Mouse (Mus musculus) MEL (cell line): ENCODE data around the gene Vwa8. TPM values are rescaled to one million over a fixed set of nuclear protein-coding genes. Genes with fewer than 3 reads are reported as not detected.

Source experiments
- DNase-seq: peaks from one replicate; pipeline ENCODE4 v3.0.0; 2011; ENCODE audit warnings: low read depth, low spot score
- H3K27ac ChIP-seq: 2 replicates; pipeline ENCODE4 v1.5.1; 2012; ENCODE audit warnings: low read depth, mild to moderate bottlenecking, control low read depth, low read length, moderate library complexity; ENCODE audit not compliant: control insufficient read depth
- H3K27me3 ChIP-seq, 2 experiments: fragments of 150-350 bp in 1 of 2; sonication (generic) in 1 of 2; 2 replicates each; pipeline ENCODE4 v1.6.1; 2012; ENCODE audit warnings: low read length in 2 of 2, mild to moderate bottlenecking in 2 of 2, improper control_type of control experiment in 1 of 2, moderate library complexity in 1 of 2; ENCODE audit not compliant: insufficient read depth in 2 of 2, control insufficient read depth in 1 of 2
- H3K36me3 ChIP-seq, 2 experiments: 2 replicates each; pipeline ENCODE4 v1.6.1; 2012 to 2014; ENCODE audit warnings: low read length in 2 of 2, improper control_type of control experiment in 1 of 2, inconsistent platforms in 1 of 2, mild to moderate bottlenecking in 1 of 2; ENCODE audit not compliant: insufficient read depth in 2 of 2, control insufficient read depth in 1 of 2
- H3K4me1 ChIP-seq, 2 experiments: fragments of 150-350 bp in 1 of 2; sonication (generic) in 1 of 2; 2 replicates each; pipeline ENCODE4 v1.6.1; 2012; ENCODE audit warnings: low read length in 2 of 2, improper control_type of control experiment in 1 of 2, mild to moderate bottlenecking in 1 of 2; ENCODE audit not compliant: insufficient read depth in 2 of 2, control insufficient read depth in 1 of 2
- H3K4me3 ChIP-seq, 2 experiments: fragments of 150-350 bp in 1 of 2; sonication (generic) in 1 of 2; 2 replicates each; pipeline ENCODE4 v1.5.1; 2012; ENCODE audit warnings: low read depth in 2 of 2, low read length in 2 of 2, mild to moderate bottlenecking in 2 of 2, moderate library complexity in 2 of 2, control low read depth in 1 of 2, improper control_type of control experiment in 1 of 2; ENCODE audit not compliant: control insufficient read depth in 1 of 2, insufficient read depth in 1 of 2
- H3K79me2 ChIP-seq: 2 replicates; pipeline ENCODE4 v1.6.1; 2012; ENCODE audit warnings: mild to moderate bottlenecking, low read length, moderate library complexity; ENCODE audit not compliant: control insufficient read depth, poor library complexity, insufficient read depth
- H3K9ac ChIP-seq: 2 replicates; pipeline ENCODE4 v1.6.1; 2012; ENCODE audit warnings: low read depth, mild to moderate bottlenecking, control low read depth, low read length, moderate library complexity; ENCODE audit not compliant: control insufficient read depth, poor library complexity, severe bottlenecking
- H3K9me3 ChIP-seq: fragments of 150-350 bp; sonication (generic); replicated peaks from 2 replicates; pipeline ENCODE4 v1.6.1; 2012; ENCODE audit warnings: mild to moderate bottlenecking, low read length, improper control_type of control experiment, moderate library complexity; ENCODE audit not compliant: insufficient read depth
- MEF2A ChIP-seq: IDR thresholded peaks from 2 replicates; pipeline ENCODE4 v1.6.1; 2014; ENCODE audit warnings: low read depth, mild to moderate bottlenecking, inconsistent platforms, low read length, improper control_type of control experiment; ENCODE audit not compliant: poor library complexity, insufficient replicate concordance, severe bottlenecking; ENCODE audit errors: extremely low read depth
- MYB ChIP-seq: IDR thresholded peaks from 2 replicates; pipeline ENCODE4 v1.6.1; 2011; ENCODE audit warnings: mild to moderate bottlenecking, low read depth, low read length, improper control_type of control experiment
- MYC ChIP-seq: IDR thresholded peaks from 2 replicates; pipeline ENCODE4 v1.6.1; 2011; ENCODE audit warnings: low read depth, mild to moderate bottlenecking, low read length, improper control_type of control experiment, moderate library complexity
- NRF1 ChIP-seq: IDR thresholded peaks from 2 replicates; pipeline ENCODE4 v1.6.1; 2014; ENCODE audit warnings: low read depth, mild to moderate bottlenecking, inconsistent platforms, low read length, improper control_type of control experiment, moderate library complexity; ENCODE audit not compliant: poor library complexity, insufficient read depth, severe bottlenecking
- POLR2A ChIP-seq, 2 experiments: IDR thresholded peaks; 2 replicates each; pipeline ENCODE4 v1.6.1; 2011 to 2012; ENCODE audit warnings: low read length in 2 of 2, mild to moderate bottlenecking in 2 of 2, control low read depth in 1 of 2, improper control_type of control experiment in 1 of 2, low read depth in 1 of 2, moderate library complexity in 1 of 2; ENCODE audit not compliant: control insufficient read depth in 1 of 2, insufficient read depth in 1 of 2, poor library complexity in 1 of 2
- POLR2AphosphoS5 ChIP-seq: IDR thresholded peaks from 2 replicates; pipeline ENCODE4 v1.6.1; 2012; ENCODE audit warnings: low read depth, borderline replicate concordance, mild to moderate bottlenecking, inconsistent platforms, low read length, moderate library complexity, mixed read lengths
- TAL1 ChIP-seq: IDR thresholded peaks from 2 replicates; pipeline ENCODE4 v1.6.1; 2012; ENCODE audit warnings: mild to moderate bottlenecking, inconsistent platforms, low read length, moderate library complexity, mixed read lengths
- TBP ChIP-seq: IDR thresholded peaks from 2 replicates; pipeline ENCODE4 v1.8.0; 2011; ENCODE audit warnings: low read depth, low read length, improper control_type of control experiment
- TCF12 ChIP-seq: IDR thresholded peaks from 2 replicates; pipeline ENCODE4 v1.6.1; 2014; ENCODE audit warnings: low read depth, mild to moderate bottlenecking, inconsistent platforms, low read length, improper control_type of control experiment, moderate library complexity
- ZMIZ1 ChIP-seq: IDR thresholded peaks from 2 replicates; pipeline ENCODE4 v1.6.1; 2012; ENCODE audit warnings: low read depth, mild to moderate bottlenecking, inconsistent platforms, low read length, improper control_type of control experiment, moderate library complexity
- polyA plus RNA-seq, 2 experiments: library from polyadenylated mRNA; stranded (reverse) in 1 of 2; unstranded in 1 of 2; fragments of >175 nt in 1 of 2; fragments of >200 nt in 1 of 2; gene quantifications; 2 replicates each; pipeline versions ENCODE4 v1.2.1 to v1.2.4; 2012; ENCODE audit warnings: low replicate concordance in 2 of 2, low read depth in 1 of 2; ENCODE audit not compliant: insufficient read length in 2 of 2, insufficient read depth in 1 of 2, missing spikeins in 1 of 2
- total RNA-seq: library from RNA; depleted of rRNA; stranded (reverse); fragments of 300-350 nt; gene quantifications from 2 replicates; pipeline ENCODE4 v1.2.3, GENCODE M21; 2012; rRNA removed

The Vwa8 gene
- total and polyA plus RNA-seq, 3 experiments = 12.4 to 19.6 TPM; not detected in 1

GRCm38 (mm10) chr14:79243038-79243883, 394.4 kb downstream of the Vwa8 start:
- no peak for DNase-seq
- H3K4me3 ChIP-seq = no peak overlapping the region
- H3K79me2 ChIP-seq = no peaks in the 10 kb centered on the region
- no peak overlapping the region for H3K27ac ChIP-seq
- no peak overlapping the region for H3K9ac ChIP-seq
- TF ChIP-seq TAL1 = no peak
- H3K4me1 ChIP-seq = no peaks in the 10 kb centered on the region
- H3K36me3 ChIP-seq = no peaks in the 10 kb centered on the region
- H3K9me3 ChIP-seq = no peaks in the 10 kb centered on the region
- H3K27me3 ChIP-seq = no peaks in the 10 kb centered on the region; a peak in 1 of 4 replicates

GRCm38 (mm10) chr14:79244571-79244970, 395.7 kb downstream of the Vwa8 start:
- Histone ChIP-seq H3K9ac (no peak overlapping the region), H3K27ac (no peak overlapping the region), H3K4me3 (no peak overlapping the region), H3K9me3 (no peaks in the 10 kb centered on the region), H3K36me3 (no peaks in the 10 kb centered on the region), H3K79me2 (no peaks in the 10 kb centered on the region), H3K27me3 (no peaks in the 10 kb centered on the region; a peak in 1 of 4 replicates)
- DNase-seq = no peak
- TF ChIP-seq MYC = no peak
- TF ChIP-seq, all 39 proteins: peak for 0
- no peaks in the 10 kb centered on the region for H3K4me1 ChIP-seq

GRCm38 (mm10) chr14:79251727-79252285, 403.0 kb downstream of the Vwa8 start:
- Histone ChIP-seq H3K36me3 (no peaks in the 10 kb centered on the region), H3K4me1 (no peaks in the 10 kb centered on the region), H3K9me3 (no peaks in the 10 kb centered on the region), H3K79me2 (no peaks in the 10 kb centered on the region), H3K27ac (no peak overlapping the region)
- no peak for TF ChIP-seq MEF2A
- no peak for TF ChIP-seq TBP
- no peak for TF ChIP-seq NRF1
- no peak for TF ChIP-seq POLR2A (IDR thresholded peaks at IDR 0.05; ENCODE audit: control insufficient read depth in 1 of 2, insufficient read depth in 1 of 2, low read depth in 1 of 2, low read length in 2 of 2, poor library complexity in 1 of 2)
- no peak for TF ChIP-seq TCF12
- no peak for TF ChIP-seq ZMIZ1
- TF ChIP-seq POLR2AphosphoS5 = no peak
- no peak for TF ChIP-seq MYB
- TF ChIP-seq, all 39 proteins: peak for 0
- no peaks in the 10 kb centered on the region; a peak in 1 of 4 replicates for H3K27me3 ChIP-seq
- DNase-seq = no peak
- H3K9ac ChIP-seq = no peak overlapping the region
- H3K4me3 ChIP-seq = no peak overlapping the region

Other genes starting within 250 kb of the Vwa8 start
- under 0.01 TPM in 1 of 2 replicates, not detected in the other for gene Dgkh, start 116.3 kb upstream of the Vwa8 start, total RNA-seq
- gene Dgkh, start 116.3 kb upstream of the Vwa8 start, polyA plus RNA-seq = not detected